Mouse (Mus musculus): ENCODE results near the gene Zfp879. TPM values are rescaled to one million over a fixed set of nuclear protein-coding genes. Genes with fewer than 3 reads are reported as not detected.

Gene Zfp879
- 0.63 and 0.91 TPM in 2 replicates for polyA plus RNA-seq (2015; fragmentation: Nextera tagmentation; extraction: Ambion mirVana)

GRCm38 (mm10) chr11:50841023-50841735, at the start of gene Zfp879:
Gene Zfp879 (minus strand): TSS chr11:50841552.

DNA sequence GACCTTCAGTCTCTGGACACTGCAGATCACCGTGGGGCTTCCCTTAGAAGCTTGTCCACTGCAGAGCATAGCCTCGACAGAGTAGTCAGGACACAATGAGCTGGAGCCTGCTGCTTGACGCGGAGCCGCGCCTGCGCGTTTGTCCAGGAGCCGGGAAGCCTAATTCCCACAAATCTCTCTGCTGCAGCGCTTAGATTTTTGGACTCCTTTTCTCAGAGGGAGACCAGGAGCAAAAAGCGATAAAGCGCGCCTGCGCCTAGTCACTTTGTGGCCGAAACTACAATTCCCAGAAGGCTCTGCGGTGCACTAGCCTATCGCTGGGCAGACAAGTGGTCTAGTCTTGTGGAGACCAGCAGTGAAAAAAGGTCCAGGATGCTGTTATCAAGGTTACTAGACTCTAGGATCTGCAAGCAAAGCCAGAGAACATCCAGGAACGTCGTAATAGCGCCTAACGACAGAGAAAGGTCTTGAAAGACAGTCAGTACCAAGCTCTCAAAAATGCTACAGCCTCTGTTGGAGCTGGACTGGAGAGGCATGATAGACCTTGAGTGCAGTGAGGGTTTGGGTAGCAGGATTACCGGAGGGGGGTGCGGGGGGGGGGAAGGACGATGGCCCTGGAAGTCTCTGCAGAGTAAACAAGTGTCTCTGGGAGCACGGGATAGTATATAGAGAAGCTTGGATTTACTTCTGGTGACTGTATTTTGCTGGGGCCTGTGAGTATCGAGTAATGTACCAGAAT, 46.2 kb upstream of the Zfp879 start, which contains the start of gene Zfp454:
TSS of gene Zfp454 (minus strand) at position 262 of the 739 bp plus-strand sequence.

DNA sequence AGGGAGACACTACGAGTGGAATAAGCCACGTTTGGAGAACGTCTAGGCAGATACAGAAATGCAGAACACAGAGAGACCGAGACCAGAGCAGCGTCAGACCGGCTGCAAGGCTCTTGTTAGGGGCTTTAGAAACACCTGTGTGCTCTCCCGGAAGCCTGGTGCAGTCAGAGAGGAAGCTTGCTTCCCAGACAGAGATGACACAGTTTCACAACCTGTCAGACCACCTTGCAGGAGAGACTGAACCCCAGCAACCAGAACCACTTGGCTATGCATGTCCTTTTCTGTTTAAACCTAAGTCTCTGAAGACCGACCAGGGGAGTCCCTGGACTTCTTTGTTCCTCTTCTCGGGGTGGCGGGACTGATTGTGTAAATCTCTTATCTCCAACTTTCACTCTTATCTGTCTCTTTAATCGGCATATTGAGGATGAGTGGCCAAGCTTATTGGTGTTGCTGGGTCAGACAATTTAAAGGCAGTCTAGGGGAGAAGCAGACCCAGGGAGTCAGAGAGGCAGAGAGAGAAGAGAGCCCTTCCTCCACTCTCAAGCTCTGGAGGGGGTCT, 8.9 kb upstream of the Zfp879 start, which contains the start of gene Grm6:
TSS of gene Grm6 (plus strand) at position 509 of the 559 bp plus-strand sequence.

DNA sequence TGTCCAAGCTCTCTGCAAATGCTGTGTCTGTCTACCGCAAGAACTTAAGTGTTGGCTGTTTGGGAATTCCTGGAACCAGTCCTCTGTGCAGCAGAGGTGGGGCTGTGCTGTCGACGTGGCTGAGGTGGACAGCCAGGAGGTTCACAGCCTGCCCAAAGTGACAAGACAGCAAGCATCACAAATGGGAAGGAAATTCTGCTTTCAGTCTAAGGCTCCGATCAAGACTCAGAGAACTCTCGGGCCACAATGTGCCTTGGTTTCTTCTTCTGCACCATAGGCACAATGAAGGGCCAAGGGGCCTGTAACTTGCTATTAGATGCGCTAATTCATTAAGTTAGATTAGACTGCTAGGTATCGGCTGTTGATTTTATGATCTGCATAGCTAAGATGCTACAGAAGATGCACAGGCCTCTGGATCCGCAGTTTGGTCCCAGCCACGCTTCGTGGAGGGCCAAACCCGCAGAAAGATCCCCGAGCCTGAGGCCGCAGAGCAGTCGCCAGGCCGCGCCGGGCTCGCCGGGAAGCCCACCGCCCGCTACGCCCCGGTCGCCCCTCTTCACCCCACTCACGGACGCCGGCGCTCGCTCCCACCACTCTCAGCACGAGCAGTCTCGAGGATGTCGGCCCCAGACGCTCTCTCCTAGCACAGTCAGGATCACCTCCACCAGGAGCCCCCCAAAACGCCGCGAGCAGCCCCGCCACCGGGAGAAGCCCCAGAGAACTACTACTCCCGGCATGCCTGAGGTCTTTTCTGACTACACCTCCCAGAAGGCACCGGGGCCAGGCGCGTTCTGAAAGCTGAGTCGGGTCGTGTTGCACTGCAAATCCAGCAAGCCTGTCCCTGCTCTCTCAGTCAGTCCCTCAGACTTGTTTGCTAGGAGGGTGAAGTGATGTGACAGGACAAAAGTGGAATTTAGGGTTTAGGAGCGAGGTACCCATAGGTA, 14.1 kb downstream of the Zfp879 start, which contains the start of gene Zfp354c:
TSS of gene Zfp354c (minus strand) at position 715 of the 944 bp plus-strand sequence.

Other genes starting within 250 kb of the Zfp879 start
- 10.9 and 12.3 TPM in 2 replicates for gene Adamts2, start 239.5 kb downstream of the Zfp879 start, polyA plus RNA-seq (2015; fragmentation: Nextera tagmentation; extraction: Ambion mirVana)
- gene Zfp354c, start 13.8 kb downstream of the Zfp879 start, polyA plus RNA-seq (2015; fragmentation: Nextera tagmentation; extraction: Ambion mirVana), result 7.7 and 7.9 TPM in 2 replicates
- not detected in 2 replicates for gene Grm6, start 9.1 kb upstream of the Zfp879 start, polyA plus RNA-seq (2015; fragmentation: Nextera tagmentation; extraction: Ambion mirVana)
- 1.4 and 2.1 TPM in 2 replicates for gene Zfp454, start 46.1 kb upstream of the Zfp879 start, polyA plus RNA-seq (2015; fragmentation: Nextera tagmentation; extraction: Ambion mirVana)
- 2.6 and 4.4 TPM in 2 replicates for gene Zfp2, start 74.6 kb upstream of the Zfp879 start, polyA plus RNA-seq (2015; fragmentation: Nextera tagmentation; extraction: Ambion mirVana)
- gene Zfp354b, start 90.1 kb upstream of the Zfp879 start, polyA plus RNA-seq (2015; fragmentation: Nextera tagmentation; extraction: Ambion mirVana), result 1.0 and 1.2 TPM in 2 replicates
- gene 4933414I15Rik, start 102.2 kb upstream of the Zfp879 start, polyA plus RNA-seq (2015; fragmentation: Nextera tagmentation; extraction: Ambion mirVana), result not detected in 2 replicates
- gene Prop1, start 112.2 kb upstream of the Zfp879 start, polyA plus RNA-seq (2015; fragmentation: Nextera tagmentation; extraction: Ambion mirVana), result not detected in 2 replicates
- not detected in 2 replicates for gene Olfr1378, start 125.0 kb upstream of the Zfp879 start, polyA plus RNA-seq (2015; fragmentation: Nextera tagmentation; extraction: Ambion mirVana)
- not detected in 2 replicates for gene Olfr1377, start 140.4 kb upstream of the Zfp879 start, polyA plus RNA-seq (2015; fragmentation: Nextera tagmentation; extraction: Ambion mirVana)
- gene Olfr51, start 162.0 kb upstream of the Zfp879 start, polyA plus RNA-seq (2015; fragmentation: Nextera tagmentation; extraction: Ambion mirVana), result not detected in 2 replicates
- not detected in 2 replicates for gene Olfr54, start 172.7 kb upstream of the Zfp879 start, polyA plus RNA-seq (2015; fragmentation: Nextera tagmentation; extraction: Ambion mirVana)
- gene Olfr1375, start 206.6 kb upstream of the Zfp879 start, polyA plus RNA-seq (2015; fragmentation: Nextera tagmentation; extraction: Ambion mirVana), result not detected in 2 replicates
- 4.1 TPM in 2 replicates for gene Zfp354a, start 217.7 kb upstream of the Zfp879 start, polyA plus RNA-seq (2015; fragmentation: Nextera tagmentation; extraction: Ambion mirVana)